Comparison of ENCODE assay signal across 12 mouse cellular contexts in genomic region chr13:60156294-60157126, GRCm38 (mm10). TPM values are rescaled to one million over a fixed set of nuclear protein-coding genes. Genes with fewer than 3 reads are reported as not detected.
DNase-seq lines count a peak whose midpoint lies in the region; ATAC-seq and TF ChIP-seq lines count a peak whose summit lies in the region.
"Had no signal": no experiment of that assay in that cellular context is flagged by ENCODE, and none has a peak within 500 bp of the region (broad histone marks: within the 10 kb centered on the region; RNA-seq: fewer than 3 reads in every experiment).

No protein-coding gene starts in this region.

- no peak for ATAC-seq in forebrain, postnatal 0 days

- peaks cover 27% of the 10 kb centered on the region for H3K9me3 ChIP-seq in forebrain, embryonic 10.5 days
- no peaks in the 10 kb centered on the region; the same call in 1 of the 2 replicates for H3K9me3 ChIP-seq in forebrain, postnatal 0 days (ENCODE audit: low read length)
- H3K9me3 ChIP-seq in embryonic facial prominence, embryonic 10.5 days, result peaks cover 16% of the 10 kb centered on the region
- peaks cover 27% of the 10 kb centered on the region for H3K9me3 ChIP-seq in hindbrain, embryonic 10.5 days
- H3K9me3 ChIP-seq in midbrain, embryonic 10.5 days (replicated peaks), result peaks cover 34% of the 10 kb centered on the region

- H3K4me1 ChIP-seq in forebrain, embryonic 10.5 days, result peaks cover 33% of the 10 kb centered on the region
- H3K4me1 ChIP-seq in forebrain, postnatal 0 days (ENCODE audit: insufficient read depth), result no peaks in the 10 kb centered on the region
- peaks cover 20% of the 10 kb centered on the region for H3K4me1 ChIP-seq in embryonic facial prominence, embryonic 10.5 days
- H3K4me1 ChIP-seq in hindbrain, embryonic 10.5 days (replicated peaks), result peaks cover 30% of the 10 kb centered on the region
- peaks cover 29% of the 10 kb centered on the region for H3K4me1 ChIP-seq in midbrain, embryonic 10.5 days

- WGBS in forebrain, embryonic 10.5 days, result 21% methylated on average over 19 of the region's 19 CpGs
- 12% methylated on average over 19 of the region's 19 CpGs for WGBS in forebrain, postnatal 0 days
- 25% methylated on average over 19 of the region's 19 CpGs for WGBS in embryonic facial prominence, embryonic 10.5 days
- WGBS in hindbrain, embryonic 10.5 days, result 20% methylated on average over 19 of the region's 19 CpGs
- 22% methylated on average over 19 of the region's 19 CpGs for WGBS in midbrain, embryonic 10.5 days

- peak overlapping the region; percentile 77 for H3K27ac ChIP-seq in forebrain, embryonic 10.5 days
- no peak overlapping the region for H3K27ac ChIP-seq in forebrain, postnatal 0 days (ENCODE audit: low read depth, low read length)
- peak overlapping the region; percentile 70 for H3K27ac ChIP-seq in embryonic facial prominence, embryonic 10.5 days (replicated peaks)
- H3K27ac ChIP-seq in hindbrain, embryonic 10.5 days, result peak overlapping the region; percentile 79
- H3K27ac ChIP-seq in midbrain, embryonic 10.5 days (replicated peaks), result peak overlapping the region; percentile 77
- H3K27ac ChIP-seq: liver, embryonic 14.5 days had no signal

- H3K4me2 ChIP-seq in forebrain, postnatal 0 days (ENCODE audit: low read depth), result no peak overlapping the region

- peaks cover 7% of the 10 kb centered on the region; the same call in 1 of the 2 replicates for H3K27me3 ChIP-seq in forebrain, embryonic 10.5 days (ENCODE audit: poor library complexity, severe bottlenecking)
- no peaks in the 10 kb centered on the region for H3K27me3 ChIP-seq in forebrain, postnatal 0 days (ENCODE audit: insufficient read depth, low read length)
- peaks cover 10% of the 10 kb centered on the region; the same call in 1 of the 2 replicates for H3K27me3 ChIP-seq in embryonic facial prominence, embryonic 10.5 days (replicated peaks; ENCODE audit: low read depth, poor library complexity, severe bottlenecking)
- H3K27me3 ChIP-seq in hindbrain, embryonic 10.5 days (ENCODE audit: insufficient read depth, poor library complexity, severe bottlenecking), result no peaks in the 10 kb centered on the region
- H3K27me3 ChIP-seq in midbrain, embryonic 10.5 days (ENCODE audit: low read depth, poor library complexity, severe bottlenecking), result peaks cover 19% of the 10 kb centered on the region; the same call in 1 of the 2 replicates

- peak overlapping the region; percentile 9 for H3K4me3 ChIP-seq in forebrain, embryonic 10.5 days
- no peak overlapping the region for H3K4me3 ChIP-seq in forebrain, postnatal 0 days (ENCODE audit: low read depth, low read length)
- H3K4me3 ChIP-seq in embryonic facial prominence, embryonic 10.5 days, result peak overlapping the region; percentile 26
- H3K4me3 ChIP-seq in hindbrain, embryonic 10.5 days, result peak overlapping the region; percentile 13; the same call in 1 of the 2 replicates
- H3K4me3 ChIP-seq in midbrain, embryonic 10.5 days, result no peak overlapping the region

- no peak for DNase-seq in forebrain, embryonic 10.5 days (ENCODE audit: extremely low spot score, low spot score)
- DNase-seq in forebrain, postnatal 0 days, result no peak
- DNase-seq in embryonic facial prominence, embryonic 10.5 days (ENCODE audit: low spot score), result peak; percentile 23
- peak; percentile 44 for DNase-seq in hindbrain, embryonic 10.5 days (ENCODE audit: low spot score)
- peak; percentile 66 for DNase-seq in midbrain, embryonic 10.5 days (ENCODE audit: low spot score)
- DNase-seq in thymus, adult 18-20 months, result no peak
- DNase-seq in kidney, postnatal 25 days, result no peak
- no peak for DNase-seq in kidney, adult 8-10 months
- DNase-seq: gastrocnemius, postnatal 14 days; kidney, adult 9 months had no signal

- no peak for TF ChIP-seq CTCF in forebrain, postnatal 0 days (IDR thresholded peaks at IDR 0.05; ENCODE audit: low read depth)

- peaks cover 9% of the 10 kb centered on the region for H3K36me3 ChIP-seq in forebrain, embryonic 10.5 days (replicated peaks)
- no peaks in the 10 kb centered on the region for H3K36me3 ChIP-seq in forebrain, postnatal 0 days (ENCODE audit: insufficient read depth)
- H3K36me3 ChIP-seq in embryonic facial prominence, embryonic 10.5 days (replicated peaks), result 0 out of 2 replicates have a peak, but pooled peaks cover 5% of the 10 kb centered on the region
- H3K36me3 ChIP-seq in hindbrain, embryonic 10.5 days, result 0 out of 2 replicates have a peak, but pooled peaks cover 8% of the 10 kb centered on the region
- H3K36me3 ChIP-seq in midbrain, embryonic 10.5 days, result 0 out of 2 replicates have a peak, but pooled peaks cover 5% of the 10 kb centered on the region
- H3K36me3 ChIP-seq: G1E had no signal

- H3K9ac ChIP-seq in forebrain, postnatal 0 days, result no peak overlapping the region
- H3K9ac ChIP-seq: liver, embryonic 14.5 days had no signal

RNA-seq across cellular contexts. Expression of gene Gas1, which starts 20.7 kb away (rescaled TPM):
- polyA plus RNA-seq in forebrain, embryonic 10.5 days (2016; fragmentation: Nextera tagmentation; extraction: Ambion mirVana), result 72.6 and 72.7 TPM in 2 replicates
- total RNA-seq in forebrain, postnatal 0 days (2014; rRNA removed), result 23.5 and 40.9 TPM in 2 replicates
- polyA plus RNA-seq in forebrain, postnatal 0 days (2015; fragmentation: Nextera tagmentation; extraction: Ambion mirVana), result 22.4 and 23.1 TPM in 2 replicates
- polyA plus RNA-seq in embryonic facial prominence, embryonic 10.5 days (2016; fragmentation: Nextera tagmentation; extraction: Ambion mirVana), result 77.9 and 78.3 TPM in 2 replicates
- polyA plus RNA-seq in hindbrain, embryonic 10.5 days (2016; fragmentation: Nextera tagmentation; extraction: Ambion mirVana), result 78.7 and 97.1 TPM in 2 replicates
- 49.2 and 49.5 TPM in 2 replicates for polyA plus RNA-seq in midbrain, embryonic 10.5 days (2016; fragmentation: Nextera tagmentation; extraction: Ambion mirVana)
- total RNA-seq: G1E had no signal
- polyA plus RNA-seq: G1E had no signal

Comparison
In these comparisons a context has a peak if more than half of its experiments do, and no peak if none do; other contexts are left out.
1. H3K4me3 ChIP-seq: peak in forebrain, embryonic 10.5 days (single experiment), embryonic facial prominence, embryonic 10.5 days (single experiment) and hindbrain, embryonic 10.5 days (single experiment); none in forebrain, postnatal 0 days (single experiment) and midbrain, embryonic 10.5 days (single experiment).
2. DNase-seq: peak in embryonic facial prominence, embryonic 10.5 days (single experiment), hindbrain, embryonic 10.5 days (single experiment) and midbrain, embryonic 10.5 days (single experiment); none in forebrain, embryonic 10.5 days (single experiment), forebrain, postnatal 0 days (single experiment), thymus, adult 18-20 months (0 of 2), kidney, postnatal 25 days (0 of 2) and kidney, adult 8-10 months (0 of 2).